Mouse (Mus musculus): ENCODE measurements at regions not wholly inside any gene's neighbourhood (a gene's known extent, or its start where the extent isn't known, plus 50 kb on each side); places are given as distances from the start of the nearest gene placed in this dataset.

- Histone ChIP-seq H3K9me3 (no peaks in the 10 kb centered on the region), H3K27me3 (no peaks in the 10 kb centered on the region), H3K4me3 (no peak overlapping the region), H3K36me3 (no peaks in the 10 kb centered on the region), H3K27ac (no peak overlapping the region), H3K4me2 (no peak overlapping the region), H3K4me1 (replicated peaks) (peaks cover 6% of the 10 kb centered on the region; the same call in 1 of the 2 replicates), H3K9ac (no peak overlapping the region)
- no peak for ATAC-seq (ENCODE audit: low FRiP score)
- WGBS: 91% methylated on average over 10 of the region's 10 CpGs
Observed at GRCm38 (mm10) chr2:133432141-133432813, 119.7 kb upstream of the Bmp2 start.

- Histone ChIP-seq H3K4me3 (peak overlapping the region; percentile 21), H3K4me2 (peak overlapping the region; percentile 41), H3K27me3 (no peaks in the 10 kb centered on the region), H3K36me3 (no peaks in the 10 kb centered on the region), H3K27ac (0 out of 2 replicates have a peak overlapping the region, but pooled peaks have one; percentile 45), H3K4me1 (replicated peaks) (peaks cover 6% of the 10 kb centered on the region), H3K9me3 (no peaks in the 10 kb centered on the region), H3K9ac (peak overlapping the region; percentile 2; the same call in 1 of the 2 replicates)
- WGBS: 56% methylated on average over 22 of the region's 22 CpGs
- peak; percentile 71 for ATAC-seq (ENCODE audit: low FRiP score)
Observed at GRCm38 (mm10) chr2:133436913-133437843, 114.8 kb upstream of the Bmp2 start.

DNA sequence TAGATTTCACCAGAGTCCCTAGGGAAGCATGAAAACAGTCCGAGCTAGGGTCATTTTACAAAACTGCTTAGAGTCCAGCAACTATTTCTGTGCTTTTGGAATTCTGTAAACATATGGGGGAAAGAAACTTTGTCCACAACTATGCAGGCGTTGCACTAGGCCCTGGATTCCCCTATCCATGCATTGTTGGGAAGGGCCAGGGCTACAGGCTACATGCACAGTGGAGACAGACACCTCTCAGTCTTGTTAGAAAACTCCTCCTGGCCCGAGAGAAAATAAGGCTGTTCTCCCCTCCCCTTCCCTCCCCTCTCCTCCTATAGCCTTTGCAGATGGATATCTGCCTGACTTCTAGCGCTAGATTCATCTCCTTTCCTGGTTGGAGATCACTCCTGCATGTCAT lies 113.9 kb upstream of the Bmp2 start:
- Histone ChIP-seq H3K36me3 (no peaks in the 10 kb centered on the region), H3K9ac (0 out of 2 replicates have a peak overlapping the region, but pooled peaks have one; percentile 2), H3K27ac (no peak overlapping the region), H3K27me3 (no peaks in the 10 kb centered on the region), H3K4me1 (replicated peaks) (peaks cover 6% of the 10 kb centered on the region), H3K9me3 (no peaks in the 10 kb centered on the region), H3K4me3 (no peak overlapping the region), H3K4me2 (peak overlapping the region; percentile 41)
- no peak for ATAC-seq (ENCODE audit: low FRiP score)
- 43% methylated on average over 4 of the region's 4 CpGs for WGBS

DNA sequence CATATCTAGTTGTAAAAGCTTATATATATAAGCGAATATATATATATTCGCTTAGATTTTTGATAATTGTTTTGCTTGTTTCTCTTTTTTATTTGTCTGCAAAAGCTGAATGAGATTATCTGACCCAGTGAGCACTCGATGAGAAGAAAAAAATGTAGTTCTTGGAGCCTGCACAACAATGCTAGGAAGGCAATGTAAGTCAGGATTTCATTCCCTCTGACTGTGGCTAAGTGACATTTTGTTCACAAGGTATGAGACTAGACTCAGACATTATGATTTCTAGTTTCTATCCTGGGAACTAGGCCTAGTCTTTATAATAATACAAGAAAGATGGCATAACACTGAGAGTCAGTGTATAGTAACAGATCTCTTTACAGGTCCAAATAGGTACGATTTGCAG lies 108.9 kb upstream of the Bmp2 start:
- Histone ChIP-seq H3K4me1 (replicated peaks) (no peaks in the 10 kb centered on the region), H3K9me3 (no peaks in the 10 kb centered on the region), H3K4me3 (no peak overlapping the region), H3K4me2 (no peak overlapping the region), H3K9ac (no peak overlapping the region), H3K36me3 (no peaks in the 10 kb centered on the region), H3K27me3 (no peaks in the 10 kb centered on the region), H3K27ac (no peak overlapping the region)
- 93% methylated on average over 4 of the region's 4 CpGs for WGBS
- no peak for ATAC-seq (ENCODE audit: low FRiP score)

DNA sequence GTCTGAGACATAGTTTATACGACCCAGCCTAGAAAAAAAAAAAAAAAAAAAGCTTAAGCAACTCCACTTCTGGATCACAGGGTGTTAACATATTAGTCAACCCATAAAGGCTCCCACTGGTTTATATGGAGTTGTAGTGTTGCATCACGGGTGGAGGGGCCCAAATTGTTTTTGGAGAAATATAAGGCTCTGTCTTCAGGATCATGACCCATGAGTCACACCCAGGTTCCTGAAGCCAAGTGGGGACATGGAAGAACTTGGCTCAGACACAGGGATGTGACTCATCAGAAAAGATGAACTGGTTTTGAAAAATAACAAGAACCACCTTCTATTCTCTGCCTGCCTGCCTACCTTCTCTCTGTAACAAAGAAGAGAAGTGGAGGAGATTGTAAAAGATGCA lies 108.5 kb upstream of the Bmp2 start:
- Histone ChIP-seq H3K27me3 (no peaks in the 10 kb centered on the region), H3K9ac (no peak overlapping the region), H3K4me2 (no peak overlapping the region), H3K36me3 (no peaks in the 10 kb centered on the region), H3K9me3 (no peaks in the 10 kb centered on the region), H3K4me1 (replicated peaks) (no peaks in the 10 kb centered on the region), H3K27ac (no peak overlapping the region), H3K4me3 (no peak overlapping the region)
- ATAC-seq (ENCODE audit: low FRiP score): no peak
- 95% methylated on average over 2 of the region's 2 CpGs for WGBS

DNA sequence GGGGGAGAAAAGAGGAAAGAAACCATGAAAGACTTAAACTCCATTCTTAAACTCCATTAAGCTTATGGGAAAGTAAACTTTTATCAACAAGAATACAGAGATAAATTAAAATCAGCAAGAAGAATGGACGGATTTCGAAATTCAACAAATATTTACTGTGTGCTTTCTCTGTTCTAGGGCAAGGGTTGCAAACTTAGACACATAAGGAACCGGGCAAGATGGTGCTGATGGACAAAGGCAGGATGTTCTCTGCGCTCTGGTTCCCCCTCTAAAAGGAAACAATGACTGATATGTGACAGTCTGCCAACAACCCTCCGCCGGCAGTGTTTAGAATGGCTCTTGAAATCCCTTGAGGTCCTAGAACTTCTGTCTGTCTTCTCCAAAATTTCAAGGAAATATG lies 99.0 kb upstream of the Bmp2 start:
- no peak for ATAC-seq (ENCODE audit: low FRiP score)
- Histone ChIP-seq H3K9me3 (no peaks in the 10 kb centered on the region), H3K4me2 (no peak overlapping the region), H3K27ac (no peak overlapping the region), H3K27me3 (no peaks in the 10 kb centered on the region), H3K36me3 (no peaks in the 10 kb centered on the region), H3K4me3 (no peak overlapping the region), H3K4me1 (replicated peaks) (no peaks in the 10 kb centered on the region), H3K9ac (no peak overlapping the region)
- 86% methylated on average over 6 of the region's 6 CpGs for WGBS

GRCm38 (mm10) chr2:133455484-133456170 lies 96.3 kb upstream of the Bmp2 start:
- Histone ChIP-seq H3K36me3 (no peaks in the 10 kb centered on the region), H3K4me1 (replicated peaks) (no peaks in the 10 kb centered on the region), H3K9ac (no peak overlapping the region), H3K9me3 (no peaks in the 10 kb centered on the region), H3K4me2 (no peak overlapping the region), H3K4me3 (no peak overlapping the region), H3K27me3 (no peaks in the 10 kb centered on the region), H3K27ac (no peak overlapping the region)
- 84% methylated on average over 7 of the region's 7 CpGs for WGBS
- ATAC-seq (ENCODE audit: low FRiP score): no peak

GRCm38 (mm10) chr2:133456785-133457184 lies 95.2 kb upstream of the Bmp2 start:
- WGBS: 92% methylated on average over 2 of the region's 2 CpGs
- Histone ChIP-seq H3K27me3 (no peaks in the 10 kb centered on the region), H3K4me2 (no peak overlapping the region), H3K4me1 (replicated peaks) (no peaks in the 10 kb centered on the region), H3K9me3 (no peaks in the 10 kb centered on the region), H3K4me3 (no peak overlapping the region), H3K9ac (no peak overlapping the region), H3K36me3 (no peaks in the 10 kb centered on the region), H3K27ac (no peak overlapping the region)
- ATAC-seq (ENCODE audit: low FRiP score): no peak

- H3K4me2 ChIP-seq: no peak overlapping the region
- no peak overlapping the region for H3K4me3 ChIP-seq
- H3K27ac ChIP-seq: no peak overlapping the region
- no peak for ATAC-seq (ENCODE audit: low FRiP score)
- WGBS: 71% methylated on average over 2 of the region's 2 CpGs
- no peaks in the 10 kb centered on the region for H3K4me1 ChIP-seq (replicated peaks)
- H3K9ac ChIP-seq: no peak overlapping the region
- no peaks in the 10 kb centered on the region for H3K9me3 ChIP-seq
- H3K36me3 ChIP-seq: no peaks in the 10 kb centered on the region
- H3K27me3 ChIP-seq: no peaks in the 10 kb centered on the region
Observed at GRCm38 (mm10) chr2:133458735-133459134, 93.2 kb upstream of the Bmp2 start.

DNA sequence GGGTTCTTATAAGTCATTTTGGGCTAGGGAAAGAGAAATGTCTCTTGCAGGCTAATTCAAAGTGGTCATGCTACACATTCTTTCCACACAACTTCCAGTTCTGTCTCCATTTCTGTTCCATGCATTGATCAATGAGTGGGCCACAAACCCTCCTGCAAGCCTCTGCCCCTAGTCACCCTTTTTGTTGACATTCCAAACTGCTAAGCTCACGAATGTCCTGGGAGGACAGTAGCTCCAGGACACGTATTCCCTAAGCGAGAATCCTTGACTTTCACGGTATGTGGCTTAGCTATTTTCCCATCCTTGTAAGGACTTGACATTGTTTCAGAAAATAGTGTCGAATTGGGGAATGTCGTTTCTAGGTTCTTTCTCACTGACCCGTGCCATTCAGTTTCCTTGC lies 91.1 kb upstream of the Bmp2 start:
- Histone ChIP-seq H3K4me1 (replicated peaks) (no peaks in the 10 kb centered on the region), H3K9me3 (no peaks in the 10 kb centered on the region), H3K4me2 (no peak overlapping the region), H3K9ac (no peak overlapping the region), H3K27me3 (no peaks in the 10 kb centered on the region), H3K27ac (no peak overlapping the region), H3K4me3 (no peak overlapping the region), H3K36me3 (no peaks in the 10 kb centered on the region)
- WGBS: 74% methylated on average over 7 of the region's 7 CpGs
- no peak for ATAC-seq (ENCODE audit: low FRiP score)

DNA sequence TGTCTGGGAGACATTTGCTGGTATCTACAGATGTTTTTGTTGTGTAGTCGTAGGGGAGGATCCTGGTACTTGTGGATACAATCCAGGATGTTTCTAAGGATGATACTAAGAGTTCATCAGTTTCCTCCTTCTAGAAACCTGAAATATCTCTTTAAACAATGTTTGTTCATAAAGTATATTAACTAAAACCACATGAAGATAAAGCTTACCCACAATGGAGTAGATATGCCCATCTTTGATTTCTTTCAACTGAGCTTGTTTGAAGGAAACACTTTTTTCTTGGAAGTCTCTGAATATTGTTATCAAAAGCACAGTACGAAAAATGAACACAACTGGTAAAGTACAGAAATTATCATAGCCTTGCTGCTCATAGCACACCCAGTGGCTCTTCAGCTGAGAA lies 89.6 kb upstream of the Bmp2 start:
- no peaks in the 10 kb centered on the region for H3K36me3 ChIP-seq
- no peak overlapping the region for H3K4me3 ChIP-seq
- no peaks in the 10 kb centered on the region for H3K9me3 ChIP-seq
- H3K27ac ChIP-seq: no peak overlapping the region
- 92% methylated on average over 2 of the region's 2 CpGs for WGBS
- H3K27me3 ChIP-seq: no peaks in the 10 kb centered on the region
- no peaks in the 10 kb centered on the region for H3K4me1 ChIP-seq (replicated peaks)
- H3K4me2 ChIP-seq: no peak overlapping the region
- no peak overlapping the region for H3K9ac ChIP-seq
- ATAC-seq (ENCODE audit: low FRiP score): no peak
